Mouse (Mus musculus) intestine, embryonic 14.5 days (tissue): ENCODE measurements at regions not wholly inside any gene's neighbourhood (a gene's known extent, or its start where the extent isn't known, plus 50 kb on each side); places are given as distances from the start of the nearest gene placed in this dataset.

ENCODE experiments used
- ATAC-seq: fragments of 200-750 bp; cut with Nextera tagmentation; replicated peaks from 2 replicates; pipeline ENCODE4 v1.8.0; 2017; ENCODE audit warnings: low read depth, moderate number of reproducible peaks, moderate TSS enrichment, moderate library complexity; ENCODE audit not compliant: low FRiP score, low TSS enrichment
- DNase-seq: peaks from one replicate; pipeline ENCODE4 v3.0.0-alpha.2; 2018; ENCODE audit warnings: low spot score
- H3K27ac ChIP-seq: fragments of 300-500 bp; sonication (generic); 2 replicates; pipeline ENCODE4 v1.5.1; 2014; ENCODE audit warnings: low read depth, mild to moderate bottlenecking, control low read depth
- H3K27me3 ChIP-seq: fragments of 300-500 bp; sonication (generic); replicated peaks from 2 replicates; pipeline ENCODE4 v1.6.1; 2014; ENCODE audit warnings: low read length, control low read depth; ENCODE audit not compliant: control insufficient read depth, insufficient read depth
- H3K36me3 ChIP-seq: fragments of 300-500 bp; sonication (generic); 2 replicates; pipeline ENCODE4 v1.6.1; 2014; ENCODE audit warnings: low read length, control low read depth; ENCODE audit not compliant: control insufficient read depth, insufficient read depth
- H3K4me1 ChIP-seq: fragments of 300-500 bp; sonication (generic); replicated peaks from 2 replicates; pipeline ENCODE4 v1.6.1; 2014; ENCODE audit warnings: low read length, control low read depth, mixed read lengths; ENCODE audit not compliant: control insufficient read depth, insufficient read depth
- H3K4me2 ChIP-seq: fragments of 300-500 bp; sonication (generic); 2 replicates; pipeline ENCODE4 v1.6.1; 2014; ENCODE audit warnings: low read length
- H3K4me3 ChIP-seq: fragments of 300-500 bp; sonication (generic); 2 replicates; pipeline ENCODE4 v1.5.1; 2014; ENCODE audit warnings: low read depth, low read length, control low read depth, mixed read lengths
- H3K9ac ChIP-seq: fragments of 300-500 bp; sonication (generic); 2 replicates; pipeline ENCODE4 v1.6.1; 2014; ENCODE audit warnings: mild to moderate bottlenecking, low read length
- H3K9me3 ChIP-seq: fragments of 300-500 bp; sonication (generic); 2 replicates; pipeline ENCODE4 v1.6.1; 2016; ENCODE audit warnings: low read length, control low read depth; ENCODE audit not compliant: control insufficient read depth
- WGBS: fragments of 180-500 bp; shearing (Covaris S2); extraction: QIAGEN DNeasy Blood & Tissue Kit; methylation state at CpG from one replicate; pipeline ENCODE4 v1.1.7; 2014; 5-methylcytosine and 5-hydroxymethylcytosine counted together

DNA sequence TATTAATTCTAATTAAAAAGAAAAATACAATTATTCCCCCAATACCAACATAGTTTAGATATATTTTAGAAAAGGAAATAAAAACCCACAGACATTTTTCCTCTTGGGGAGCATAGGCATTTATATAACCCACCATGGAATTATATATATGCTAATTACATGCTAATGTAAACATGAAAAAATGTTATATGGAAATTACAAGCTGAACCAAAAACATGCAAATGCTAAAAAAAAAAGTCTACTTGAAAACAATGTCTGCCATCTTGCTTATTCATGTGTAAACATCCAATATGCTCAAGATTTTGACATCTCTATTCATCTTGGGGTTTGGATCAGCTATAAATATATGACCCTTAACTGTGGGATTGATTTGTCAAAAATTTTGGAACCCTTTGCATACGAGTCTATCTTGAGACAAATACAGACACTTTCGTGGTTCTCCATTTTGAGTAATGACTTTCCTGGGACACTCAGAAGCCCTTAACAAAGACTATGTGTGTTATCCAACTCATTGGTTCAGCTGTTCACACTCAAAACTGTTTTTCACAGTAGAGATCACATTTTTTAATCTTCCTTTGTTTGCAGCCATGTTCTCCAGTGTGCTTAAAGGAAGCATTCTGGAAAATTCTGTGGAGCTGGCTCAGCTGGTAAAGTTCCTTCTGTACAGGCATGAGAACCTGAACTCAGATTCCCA lies 208.0 kb downstream of the Gm11361 start:
- WGBS: 85% methylated on average over 2 of the region's 2 CpGs

GRCm38 (mm10) chr13:28461281-28461680 lies 204.0 kb downstream of the Gm11361 start:
- ATAC-seq (no peak), DNase-seq (no peak)
- Histone ChIP-seq H3K9ac (no peak overlapping the region), H3K27me3 (no peaks in the 10 kb centered on the region), H3K36me3 (0 out of 2 replicates have a peak, but pooled peaks cover 7% of the 10 kb centered on the region), H3K27ac (no peak overlapping the region), H3K4me1 (no peaks in the 10 kb centered on the region), H3K4me2 (no peak overlapping the region), H3K9me3 (no peaks in the 10 kb centered on the region), H3K4me3 (no peak overlapping the region)
- WGBS: 85% methylated on average over 10 of the region's 10 CpGs

More for the DNA sequence above, 208.0 kb downstream of the Gm11361 start:
- H3K4me3 ChIP-seq: no peak overlapping the region
- H3K4me1 ChIP-seq: no peaks in the 10 kb centered on the region
- H3K9ac ChIP-seq: no peak overlapping the region
- no peak overlapping the region for H3K27ac ChIP-seq
- H3K9me3 ChIP-seq: no peaks in the 10 kb centered on the region
- DNase-seq (no peak), ATAC-seq (no peak)
- 0 out of 2 replicates have a peak, but pooled peaks cover 1% of the 10 kb centered on the region for H3K36me3 ChIP-seq
- no peak overlapping the region for H3K4me2 ChIP-seq
- no peaks in the 10 kb centered on the region for H3K27me3 ChIP-seq

DNA sequence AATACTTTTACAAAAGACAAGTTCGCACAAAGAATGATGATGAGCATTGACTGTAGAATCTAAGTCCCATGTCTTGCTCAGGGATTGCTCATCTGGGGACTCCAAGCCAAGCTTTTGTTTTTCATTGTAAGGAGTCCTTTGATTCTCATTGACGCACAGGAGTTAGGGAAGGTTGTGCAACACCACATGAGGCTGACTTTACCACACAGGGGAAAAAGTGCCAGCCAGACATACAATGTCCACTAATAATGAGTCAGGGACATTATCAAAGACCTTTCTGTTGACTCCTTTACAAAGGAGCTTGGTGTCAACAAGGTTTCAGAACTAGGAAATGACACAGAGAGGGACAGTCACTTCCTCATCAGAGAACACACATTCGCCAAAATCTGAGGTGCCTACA lies 200.1 kb downstream of the Gm11361 start:
- WGBS: 88% methylated on average over 3 of the region's 3 CpGs

GRCm38 (mm10) chr13:28455878-28456277 lies 198.6 kb downstream of the Gm11361 start:
- 83% methylated on average over 3 of the region's 3 CpGs for WGBS
- H3K36me3 ChIP-seq: 0 out of 2 replicates have a peak, but pooled peaks cover 7% of the 10 kb centered on the region
- H3K4me2 ChIP-seq: no peak overlapping the region
- ATAC-seq (no peak), DNase-seq (no peak)
- H3K4me3 ChIP-seq: no peak overlapping the region
- H3K27ac ChIP-seq: no peak overlapping the region
- H3K9me3 ChIP-seq: no peaks in the 10 kb centered on the region
- H3K27me3 ChIP-seq: no peaks in the 10 kb centered on the region
- H3K4me1 ChIP-seq: no peaks in the 10 kb centered on the region
- no peak overlapping the region for H3K9ac ChIP-seq

More for the DNA sequence above, 200.1 kb downstream of the Gm11361 start:
- ATAC-seq: no peak
- no peak overlapping the region for H3K27ac ChIP-seq
- H3K9ac ChIP-seq: no peak overlapping the region
- H3K4me3 ChIP-seq: no peak overlapping the region
- 0 out of 2 replicates have a peak, but pooled peaks cover 7% of the 10 kb centered on the region for H3K36me3 ChIP-seq
- no peaks in the 10 kb centered on the region for H3K9me3 ChIP-seq
- no peak for DNase-seq
- H3K4me2 ChIP-seq: no peak overlapping the region
- H3K4me1 ChIP-seq: no peaks in the 10 kb centered on the region
- no peaks in the 10 kb centered on the region for H3K27me3 ChIP-seq

- Histone ChIP-seq H3K4me3 (no peak overlapping the region), H3K36me3 (0 out of 2 replicates have a peak, but pooled peaks cover 2% of the 10 kb centered on the region), H3K4me2 (no peak overlapping the region), H3K9me3 (no peaks in the 10 kb centered on the region), H3K9ac (no peak overlapping the region), H3K27me3 (no peaks in the 10 kb centered on the region), H3K4me1 (no peaks in the 10 kb centered on the region), H3K27ac (no peak overlapping the region)
- WGBS: 86% methylated on average over 10 of the region's 10 CpGs
- DNase-seq: no peak
- ATAC-seq: no peak
These were observed 197.7 kb downstream of the Gm11361 start for GRCm38 (mm10) chr13:28455016-28455415.

DNA sequence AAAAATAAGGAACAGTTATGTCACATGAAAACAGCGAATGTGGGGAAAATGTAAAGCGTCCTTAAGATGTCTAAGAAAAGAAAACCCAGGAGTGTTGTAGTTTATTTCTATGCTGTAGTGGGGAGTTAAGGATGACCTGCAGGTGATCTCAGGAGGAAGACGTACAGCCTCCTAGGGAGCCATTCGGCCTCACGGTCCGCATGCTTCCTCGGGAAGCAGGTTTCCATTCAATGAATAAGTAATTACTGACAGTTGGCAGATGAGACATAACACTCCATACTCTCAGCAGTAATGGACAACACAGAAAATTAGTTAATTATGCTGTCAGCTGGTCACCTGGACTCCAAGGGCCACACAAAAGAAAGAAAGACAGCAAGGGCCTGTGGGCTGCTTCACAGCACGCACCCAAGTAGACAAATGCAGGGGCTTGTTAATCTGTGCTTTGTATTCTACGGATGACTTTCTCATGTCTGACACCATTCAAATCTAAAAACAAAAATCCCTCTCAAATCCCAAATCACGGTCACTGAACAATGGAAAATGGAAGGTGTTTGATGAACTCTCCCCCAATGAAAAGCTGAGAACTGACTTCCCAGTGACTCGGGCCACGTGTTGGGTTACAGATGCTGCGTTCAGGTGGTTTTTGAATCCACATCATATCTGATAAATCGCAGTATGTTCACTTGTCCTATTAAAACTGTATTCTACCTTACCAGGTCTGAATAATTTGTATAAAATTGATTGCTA lies 193.5 kb downstream of the Gm11361 start:
- Histone ChIP-seq H3K9me3 (no peaks in the 10 kb centered on the region), H3K4me1 (no peaks in the 10 kb centered on the region), H3K36me3 (no peaks in the 10 kb centered on the region), H3K27me3 (no peaks in the 10 kb centered on the region), H3K4me3 (no peak overlapping the region), H3K4me2 (no peak overlapping the region), H3K9ac (no peak overlapping the region), H3K27ac (no peak overlapping the region)
- 81% methylated on average over 14 of the region's 14 CpGs for WGBS
- ATAC-seq: no peak
- no peak for DNase-seq

DNA sequence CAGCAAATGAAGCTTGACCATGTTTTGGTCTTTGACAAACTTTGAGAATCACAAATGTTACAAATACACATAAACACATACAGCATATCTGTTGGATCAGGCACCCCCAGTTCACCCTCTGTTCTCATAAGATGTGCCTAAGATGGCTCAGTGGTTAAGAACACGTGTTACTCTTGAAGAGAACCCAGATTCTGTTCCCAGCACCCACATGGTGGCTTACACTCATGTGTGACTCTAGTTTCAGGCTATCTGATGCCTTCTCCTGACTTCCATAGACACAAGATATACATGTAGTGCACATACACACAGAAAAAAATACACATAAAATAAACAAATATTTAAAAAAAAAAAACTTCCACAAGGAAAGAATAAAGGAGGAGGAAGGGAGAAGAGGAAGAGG lies 191.7 kb downstream of the Gm11361 start:
- no peak overlapping the region for H3K9ac ChIP-seq
- no peaks in the 10 kb centered on the region for H3K9me3 ChIP-seq
- no peaks in the 10 kb centered on the region for H3K27me3 ChIP-seq
- H3K36me3 ChIP-seq: no peaks in the 10 kb centered on the region
- 89% methylated on average over 1 of the region's 1 CpGs for WGBS
- H3K4me2 ChIP-seq: no peak overlapping the region
- H3K4me1 ChIP-seq: no peaks in the 10 kb centered on the region
- no peak for DNase-seq
- no peak for ATAC-seq
- no peak overlapping the region for H3K27ac ChIP-seq
- no peak overlapping the region for H3K4me3 ChIP-seq

- Histone ChIP-seq H3K9me3 (0 out of 2 replicates have a peak, but pooled peaks cover 5% of the 10 kb centered on the region), H3K36me3 (no peaks in the 10 kb centered on the region), H3K4me1 (no peaks in the 10 kb centered on the region), H3K27me3 (no peaks in the 10 kb centered on the region), H3K4me2 (no peak overlapping the region), H3K4me3 (no peak overlapping the region), H3K9ac (no peak overlapping the region), H3K27ac (no peak overlapping the region)
- ATAC-seq (no peak), DNase-seq (no peak)
These were observed 184.9 kb downstream of the Gm11361 start for GRCm38 (mm10) chr13:28442250-28442649.
